Mouse (Mus musculus) right cerebral cortex, postnatal 10 days (tissue): ENCODE measurements around the gene Evx2.

Experiments used
- DNase-seq, 2 experiments: peaks; one replicate each; pipeline ENCODE4 v3.0.0; 2021; ENCODE audit warnings: low spot score in 2 of 2

The Evx2 gene

DNA sequence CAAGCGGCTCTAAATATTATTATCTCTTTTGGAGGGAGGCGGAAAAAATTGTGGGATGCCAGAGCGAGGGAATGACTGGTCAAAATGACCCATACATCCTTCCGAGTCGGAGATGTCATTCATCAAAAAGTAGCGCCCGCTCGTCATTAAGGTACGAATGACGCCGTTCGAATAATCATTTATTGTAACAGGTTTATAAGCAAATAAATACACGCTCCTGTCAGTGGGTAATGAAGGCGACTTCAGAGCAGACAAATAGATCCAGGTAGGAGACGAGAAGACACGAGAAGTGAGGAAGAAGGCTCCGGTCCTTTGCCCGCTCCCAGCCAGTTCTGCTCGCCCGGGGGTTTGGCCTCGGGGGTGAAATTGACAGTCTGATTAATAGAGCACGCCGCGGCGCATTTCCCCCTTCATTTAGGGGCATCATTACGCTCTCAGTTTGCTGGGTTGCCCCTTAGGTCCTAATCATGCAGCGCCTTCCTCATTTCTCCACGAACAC lies at the start of gene Evx2:
Gene Evx2, minus strand, starts transcription at position 51 of the 499 bp plus-strand sequence.
- DNase-seq, result no peak

DNA sequence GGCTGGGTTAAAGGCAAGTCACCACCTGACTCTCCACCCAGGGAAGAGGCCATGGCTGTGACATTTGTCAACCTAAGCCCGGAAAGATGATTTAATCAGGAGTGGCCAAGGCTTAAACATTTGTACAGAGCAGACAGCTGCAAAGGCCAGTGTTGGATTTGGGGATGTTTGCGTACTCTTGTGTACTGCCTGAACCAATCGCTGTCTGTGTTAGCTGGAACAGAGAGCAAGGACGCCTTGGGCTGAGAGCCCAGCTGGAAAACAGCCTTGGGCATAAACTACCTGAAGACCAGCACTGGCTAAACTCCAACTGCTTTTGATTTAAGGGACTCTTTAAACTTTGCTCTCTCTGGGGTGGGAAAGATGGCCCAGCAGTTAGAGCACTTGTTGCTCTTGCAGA lies 49.3 kb upstream of the Evx2 start:
- DNase-seq, result no peak

DNA sequence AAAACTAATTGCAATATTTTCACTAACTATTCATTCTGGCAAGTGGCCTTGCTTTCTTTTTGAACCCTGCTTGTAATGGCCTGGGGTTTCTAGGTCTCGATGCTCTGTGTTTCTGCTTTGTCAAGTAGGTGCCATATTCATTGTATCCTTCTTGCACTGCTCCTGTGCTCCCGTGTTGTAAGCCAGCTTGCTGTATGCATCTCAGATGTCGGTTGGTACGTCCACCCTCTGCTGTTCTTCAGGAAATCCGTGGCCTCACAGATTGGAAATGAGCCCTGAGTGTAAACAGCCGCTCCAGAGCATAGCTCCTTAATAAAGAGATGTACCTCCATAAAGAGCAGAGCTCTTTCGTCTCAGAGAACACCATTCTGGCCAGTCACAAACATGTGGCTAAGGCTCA lies 48.2 kb upstream of the Evx2 start:
- DNase-seq, result no peak

DNA sequence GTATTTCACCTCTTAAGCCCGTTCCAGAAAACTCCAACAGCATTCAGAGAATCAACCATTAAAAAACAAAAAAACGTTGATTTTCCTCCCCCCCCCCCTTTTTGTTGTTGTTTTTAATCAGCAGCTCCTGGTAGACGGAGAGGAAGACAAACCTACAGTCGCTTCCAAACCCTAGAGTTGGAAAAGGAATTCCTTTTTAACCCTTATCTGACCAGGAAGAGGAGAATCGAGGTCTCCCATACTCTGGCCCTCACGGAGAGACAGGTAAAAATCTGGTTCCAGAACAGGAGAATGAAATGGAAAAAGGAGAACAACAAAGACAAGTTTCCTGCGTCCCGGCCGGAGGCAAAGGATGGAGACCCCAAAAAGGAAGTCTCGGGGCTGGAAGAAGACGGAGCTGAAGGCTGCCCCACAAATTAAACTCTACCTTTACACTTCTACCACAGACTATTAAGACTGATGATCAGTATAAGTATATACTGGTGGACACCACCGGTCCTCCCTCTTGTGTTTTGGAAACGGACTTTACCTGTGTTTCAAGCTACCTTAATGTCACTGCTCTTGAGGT lies 47.1 kb upstream of the Evx2 start:
- no peak for DNase-seq

DNA sequence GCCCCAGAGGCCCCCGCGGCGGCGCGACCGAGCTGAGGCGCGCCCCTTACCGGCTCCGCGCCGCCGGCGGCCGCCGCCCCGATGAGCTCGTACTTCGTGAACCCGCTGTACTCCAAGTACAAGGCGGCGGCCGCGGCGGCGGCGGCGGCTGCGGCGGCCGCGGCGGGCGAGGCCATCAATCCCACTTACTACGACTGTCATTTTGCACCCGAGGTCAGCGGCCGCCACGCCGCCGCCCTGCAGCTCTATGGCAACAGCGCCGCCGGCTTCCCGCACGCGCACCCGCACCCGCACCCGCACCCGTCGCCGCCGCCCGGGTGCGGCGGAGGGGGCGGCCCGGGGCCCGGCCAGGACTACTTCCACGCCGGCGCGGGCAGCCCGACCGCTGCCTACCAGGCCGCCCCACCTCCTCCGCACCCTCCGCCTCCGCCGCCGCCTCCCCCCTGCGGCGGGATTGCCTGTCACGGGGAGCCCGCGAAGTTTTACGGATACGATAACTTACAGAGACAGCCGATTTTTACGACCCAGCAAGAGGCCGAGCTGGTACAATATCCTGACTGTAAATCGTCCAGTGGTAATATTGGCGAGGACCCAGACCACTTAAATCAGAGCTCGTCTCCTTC lies 46.2 kb upstream of the Evx2 start:
- no peak for DNase-seq

DNA sequence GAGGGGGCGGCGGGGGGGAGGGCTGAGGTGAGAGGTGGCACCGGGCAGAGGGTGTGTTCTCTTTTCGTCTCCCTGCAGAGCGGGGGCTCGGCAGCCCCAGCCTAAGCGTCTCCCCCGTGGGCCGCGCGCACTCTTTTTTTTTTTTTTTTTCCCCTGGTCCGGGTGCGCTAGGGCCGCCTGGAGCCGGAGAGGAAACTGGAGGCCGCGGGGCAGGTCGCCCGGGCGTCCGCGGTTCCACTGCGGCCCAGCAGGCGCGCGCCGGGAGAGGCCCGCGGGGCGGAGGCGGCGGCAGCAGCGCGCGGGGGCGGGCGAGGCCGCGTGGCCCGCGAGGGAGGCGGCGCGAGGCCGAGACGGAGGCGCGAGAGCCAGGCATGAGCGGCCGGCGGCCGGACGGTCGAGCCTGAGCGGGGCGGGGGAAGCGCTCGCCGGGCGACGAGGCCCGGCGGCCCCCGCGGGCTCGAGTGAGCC lies 45.7 kb upstream of the Evx2 start:
- DNase-seq, result no peak

DNA sequence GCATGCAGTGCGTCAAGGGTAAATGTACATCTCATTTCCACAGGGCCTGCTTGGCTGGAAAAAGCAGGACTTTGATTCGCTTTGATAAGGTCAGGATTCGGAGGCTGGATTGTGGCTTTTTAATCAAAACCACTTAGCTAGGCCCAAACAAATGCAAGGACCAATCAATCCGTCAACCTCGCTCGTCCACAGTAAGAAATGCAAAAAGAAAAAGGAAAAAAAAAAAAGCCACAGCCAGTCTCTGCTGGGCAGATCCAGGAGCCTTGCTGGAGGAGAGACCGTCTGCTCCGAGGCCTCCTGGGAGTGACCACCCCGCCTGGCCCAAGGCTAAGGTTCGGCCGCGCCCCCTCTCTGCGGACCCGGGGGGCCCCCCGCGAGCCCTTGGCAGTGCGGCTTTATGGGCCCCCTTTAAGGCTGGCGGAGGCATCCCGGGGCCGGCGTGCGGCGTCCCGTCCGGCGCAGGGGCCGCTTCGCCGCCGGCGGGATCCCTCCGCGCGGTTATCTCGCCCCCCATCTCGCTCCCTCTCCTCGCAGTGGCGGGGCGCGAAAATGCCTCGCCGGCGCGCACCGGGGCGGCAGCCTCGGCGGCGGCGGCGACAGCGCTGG lies 45.1 kb upstream of the Evx2 start, which contains the start of gene Hoxd8:
Gene Hoxd8, plus strand, starts transcription at position 223 of the 606 bp plus-strand sequence.
- no peak for DNase-seq

DNA sequence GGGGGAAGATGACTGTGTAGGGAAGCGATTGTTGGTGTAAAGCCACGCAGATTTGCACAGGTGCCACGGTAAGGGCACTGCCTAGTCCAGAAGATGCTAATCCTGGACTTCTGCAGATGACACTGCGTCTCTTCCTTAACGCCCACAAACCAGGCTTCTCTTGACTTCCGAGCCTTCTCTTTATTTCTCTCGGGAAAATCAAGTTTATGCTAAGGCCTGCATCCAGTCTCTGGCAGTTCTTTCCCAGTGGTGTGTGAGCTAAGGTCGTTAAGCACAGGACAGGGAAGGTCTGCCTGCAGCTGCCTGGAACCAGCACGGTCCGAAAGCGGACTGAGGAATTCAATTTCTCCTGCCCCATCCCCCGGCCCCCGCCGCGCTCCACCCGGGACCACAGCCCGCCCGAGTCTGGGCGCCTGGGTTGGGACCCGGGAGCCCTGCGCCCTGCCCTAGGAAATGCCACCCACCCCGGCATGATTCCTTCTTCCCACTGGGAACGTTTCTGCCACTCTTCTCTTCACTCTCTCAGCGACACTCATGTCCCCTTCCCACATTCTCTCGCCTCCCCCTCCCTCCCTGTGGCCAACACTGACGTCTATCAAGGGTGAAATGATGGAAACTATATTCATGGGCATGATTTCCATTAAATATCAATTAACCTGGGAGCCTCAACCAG lies 44.5 kb upstream of the Evx2 start:
- no peak for DNase-seq

DNA sequence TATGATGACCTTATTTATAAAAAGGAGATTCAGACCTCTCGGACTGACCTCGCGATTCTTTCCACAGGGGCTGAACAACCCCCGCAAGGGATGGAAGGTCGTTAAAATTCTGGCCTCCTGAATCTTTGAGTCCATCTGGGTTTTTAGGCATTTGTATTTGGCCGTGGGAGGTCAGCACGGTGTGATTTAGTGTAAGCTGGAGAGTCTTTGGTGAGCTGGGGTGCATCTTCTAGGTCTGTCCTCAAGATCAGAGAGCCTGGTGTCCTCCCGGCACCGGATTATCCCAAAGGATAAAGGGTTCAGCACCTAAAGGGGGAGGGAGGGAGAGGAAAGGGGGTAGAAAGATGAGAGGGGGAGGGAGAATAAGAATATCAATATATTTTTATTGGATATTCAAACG lies 44.0 kb upstream of the Evx2 start:
- DNase-seq, result no peak

DNA sequence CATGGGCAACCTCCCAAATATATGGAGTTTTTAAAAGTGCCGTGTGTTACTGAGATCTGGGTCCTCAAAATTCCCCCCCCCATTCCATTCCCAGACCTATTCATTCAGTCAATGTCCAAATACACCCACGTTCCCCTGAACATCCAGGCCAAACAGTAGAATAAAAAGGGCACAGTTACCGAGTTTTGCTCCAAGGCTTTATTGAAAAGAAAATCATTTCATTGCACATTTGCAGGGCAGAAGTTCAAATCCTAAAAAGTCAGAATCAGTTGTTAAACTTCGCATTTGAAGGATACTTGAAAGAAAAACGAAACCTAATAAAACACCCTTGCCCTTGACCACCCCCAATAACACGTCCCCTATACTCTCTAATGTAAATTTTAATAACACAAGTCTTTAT lies 43.5 kb upstream of the Evx2 start:
- DNase-seq, result no peak

DNA sequence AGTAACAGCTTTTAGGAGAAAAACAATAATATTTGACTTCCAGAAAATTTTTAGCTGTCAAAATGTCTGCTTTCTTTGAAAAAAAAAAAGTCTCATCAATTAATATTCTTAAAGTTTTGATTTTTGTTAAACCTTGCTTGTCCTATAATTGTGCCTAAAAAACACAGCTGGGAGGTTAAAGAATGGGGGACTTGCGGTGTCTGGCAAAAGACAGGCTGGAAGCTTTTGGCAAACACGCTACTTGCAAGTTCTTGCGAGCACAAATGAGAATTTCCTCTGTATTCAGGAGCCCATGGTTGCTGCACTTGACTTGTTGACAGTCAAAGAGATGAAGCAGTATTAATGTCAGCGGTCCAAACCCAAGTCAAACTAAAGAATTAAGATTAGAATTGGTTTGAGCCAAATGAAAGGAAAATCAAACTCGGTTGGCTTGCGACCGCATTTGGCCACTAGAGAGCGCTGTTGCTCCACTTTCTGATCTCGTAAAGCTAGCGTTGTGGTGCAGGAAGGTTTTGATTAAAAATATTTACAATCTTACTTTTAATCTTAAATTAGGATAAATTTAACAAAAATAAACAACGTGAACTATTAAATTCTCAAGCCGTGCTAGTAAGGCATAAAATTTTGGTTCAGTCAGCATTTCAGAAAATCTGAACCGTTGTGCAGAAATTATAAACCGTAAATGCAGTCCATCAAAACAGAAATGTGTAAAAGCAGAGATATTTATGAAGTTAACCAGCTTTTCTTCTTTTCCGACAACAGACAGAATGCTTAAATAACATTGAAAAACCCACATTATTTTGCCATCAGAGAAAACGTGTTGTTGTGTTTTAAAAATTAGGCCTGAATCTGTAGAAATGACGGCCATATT lies 42.8 kb upstream of the Evx2 start:
- peak; percentile 77 to 86 for DNase-seq

DNA sequence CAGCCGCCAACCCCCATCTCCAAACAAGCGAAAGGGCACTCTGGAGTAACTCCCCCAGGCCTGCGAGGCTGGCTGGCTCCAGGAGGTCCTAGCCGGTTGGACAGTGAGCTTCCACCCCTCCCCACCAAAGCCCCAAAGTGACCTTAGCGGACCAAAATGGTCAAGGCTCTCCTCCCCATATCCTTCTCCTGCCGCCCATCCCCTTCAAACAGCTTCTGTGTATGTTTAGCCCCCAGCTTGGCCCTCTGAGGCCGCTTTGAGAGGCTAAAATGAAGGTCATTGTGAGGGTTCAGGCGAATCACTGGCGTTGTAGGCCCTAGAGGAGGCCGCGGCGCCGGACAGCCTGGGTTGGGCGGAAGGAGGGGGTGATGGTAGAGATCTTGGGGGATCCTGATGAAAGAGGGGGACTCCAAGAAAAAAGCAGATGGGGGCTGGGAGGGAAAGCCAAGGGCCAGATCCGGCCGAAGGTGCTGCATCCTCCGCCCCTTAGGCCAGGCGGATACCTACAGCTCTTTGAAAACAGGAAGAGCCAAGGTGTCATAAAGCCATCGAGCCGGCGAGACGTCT lies 41.3 kb upstream of the Evx2 start:
- no peak for DNase-seq

DNA sequence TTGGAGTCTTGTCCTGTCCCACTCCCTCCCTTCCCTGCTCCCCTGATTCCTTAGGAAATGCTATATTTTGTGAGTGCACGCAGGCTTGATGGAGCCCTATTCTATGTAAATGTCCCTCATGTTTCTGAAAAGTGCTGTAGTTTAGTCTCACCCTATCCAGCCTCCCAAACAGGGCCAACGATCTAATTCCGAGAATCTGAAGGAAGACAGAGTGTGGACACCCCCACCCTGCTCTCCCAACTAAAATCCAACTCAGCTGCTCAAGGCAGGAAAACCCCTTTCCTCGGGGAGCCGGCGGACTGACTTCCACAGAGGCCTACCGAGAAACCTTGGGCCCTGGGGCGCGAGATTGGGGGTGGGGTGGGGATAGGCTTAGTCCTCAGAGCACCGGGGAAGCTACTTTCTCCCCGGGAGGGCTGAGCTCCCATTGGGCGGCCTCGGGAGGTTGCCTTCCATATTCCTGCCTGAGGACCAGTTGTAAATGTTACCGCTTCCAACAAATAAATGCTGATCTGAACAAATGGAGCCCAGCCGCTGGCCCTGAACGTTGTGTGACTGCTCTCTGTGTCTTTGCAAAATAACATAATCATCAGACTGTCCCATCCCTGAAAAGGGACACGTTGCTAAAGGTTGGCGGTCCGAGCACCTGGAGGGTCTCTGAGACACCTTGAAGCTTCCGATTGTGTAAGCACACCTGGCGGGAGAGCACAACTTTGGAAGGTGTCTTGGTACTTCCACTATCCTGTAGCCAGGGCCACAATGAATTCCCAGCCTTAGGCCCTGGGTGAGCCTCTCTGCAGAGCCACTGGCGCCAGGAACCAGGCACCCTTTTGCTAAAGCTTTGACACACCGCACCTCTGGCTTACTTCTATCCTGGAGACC lies 40.5 kb upstream of the Evx2 start:
- DNase-seq, result no peak

DNA sequence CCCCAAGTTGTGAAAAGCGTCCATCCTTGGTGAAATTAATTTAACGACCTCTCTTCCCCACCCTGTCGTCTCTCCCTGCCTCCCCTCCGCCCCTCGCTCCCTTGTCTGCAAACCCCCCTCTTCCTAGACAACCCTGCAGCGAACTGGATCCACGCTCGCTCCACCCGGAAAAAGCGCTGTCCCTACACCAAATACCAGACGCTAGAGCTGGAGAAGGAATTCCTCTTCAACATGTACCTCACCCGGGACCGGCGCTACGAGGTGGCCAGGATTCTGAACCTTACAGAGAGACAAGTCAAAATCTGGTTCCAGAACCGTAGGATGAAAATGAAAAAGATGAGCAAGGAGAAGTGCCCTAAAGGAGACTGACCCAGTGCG lies 39.7 kb upstream of the Evx2 start:
- no peak for DNase-seq

DNA sequence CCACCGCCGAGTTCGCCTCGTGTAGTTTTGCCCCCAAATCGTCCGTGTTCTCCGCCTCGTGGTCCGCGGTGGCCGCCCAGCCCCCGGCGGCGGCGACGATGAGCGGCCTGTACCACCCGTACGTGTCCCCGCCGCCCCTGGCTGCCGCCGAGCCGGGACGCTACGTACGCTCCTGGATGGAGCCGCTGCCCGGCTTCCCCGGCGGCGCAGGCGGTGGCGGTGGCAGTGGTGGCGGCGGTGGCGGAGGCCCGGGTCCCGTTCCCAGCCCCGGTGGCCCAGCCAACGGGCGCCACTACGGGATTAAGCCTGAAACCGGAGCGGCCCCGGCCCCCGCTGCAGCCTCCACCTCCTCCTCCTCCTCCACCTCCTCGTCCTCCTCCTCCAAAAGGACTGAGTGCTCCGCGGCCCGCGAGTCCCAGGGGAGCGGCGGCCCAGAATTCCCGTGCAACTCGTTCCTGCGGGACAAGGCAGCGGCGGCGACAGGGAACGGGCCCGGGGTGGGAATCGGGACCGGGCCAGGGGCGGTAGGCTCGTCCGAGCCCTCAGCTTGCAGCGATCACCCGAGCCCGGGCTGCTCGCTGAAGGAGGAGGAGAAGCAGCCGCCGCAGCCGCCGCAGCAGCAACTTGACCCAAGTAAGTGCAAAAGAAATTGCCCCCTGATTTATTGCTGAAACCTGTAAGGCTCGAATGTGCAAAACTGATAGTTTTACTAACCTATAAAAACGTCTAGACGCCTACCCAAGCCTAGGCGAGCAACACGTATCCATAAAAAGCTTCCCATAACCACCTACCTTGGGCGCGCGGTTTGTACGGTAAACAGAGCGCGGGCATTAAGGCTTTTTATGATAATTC lies 39.1 kb upstream of the Evx2 start:
- no peak for DNase-seq

DNA sequence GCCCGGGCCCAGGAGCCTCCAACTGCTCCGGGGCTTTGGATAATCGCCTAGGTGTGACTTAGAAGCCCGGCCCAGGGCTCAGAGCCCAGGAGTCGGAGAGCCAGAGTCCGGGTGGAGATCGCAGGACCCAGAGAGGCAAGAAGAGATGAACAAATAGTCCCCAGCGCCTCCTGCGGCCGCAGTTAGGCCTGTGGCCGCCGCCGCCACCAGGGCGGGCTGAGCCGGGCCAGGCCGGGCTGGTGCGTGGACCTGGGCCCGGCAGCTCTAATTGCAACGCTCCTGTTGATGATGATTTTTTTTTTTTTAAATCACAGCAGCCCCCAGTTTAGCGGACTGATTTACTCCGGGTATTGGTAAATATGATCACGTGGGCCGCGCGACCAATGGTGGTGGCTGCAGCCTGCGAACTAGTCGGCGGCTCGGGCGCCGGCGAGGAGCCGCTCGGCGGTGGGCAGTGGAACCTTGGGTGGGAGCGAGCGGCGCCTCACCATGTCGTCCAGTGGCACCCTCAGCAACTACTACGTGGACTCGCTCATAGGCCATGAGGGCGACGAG lies 38.3 kb upstream of the Evx2 start, which contains the start of gene Hoxd9:
Gene Hoxd9, plus strand, starts transcription at position 161 of the 555 bp plus-strand sequence.
- no peak for DNase-seq

DNA sequence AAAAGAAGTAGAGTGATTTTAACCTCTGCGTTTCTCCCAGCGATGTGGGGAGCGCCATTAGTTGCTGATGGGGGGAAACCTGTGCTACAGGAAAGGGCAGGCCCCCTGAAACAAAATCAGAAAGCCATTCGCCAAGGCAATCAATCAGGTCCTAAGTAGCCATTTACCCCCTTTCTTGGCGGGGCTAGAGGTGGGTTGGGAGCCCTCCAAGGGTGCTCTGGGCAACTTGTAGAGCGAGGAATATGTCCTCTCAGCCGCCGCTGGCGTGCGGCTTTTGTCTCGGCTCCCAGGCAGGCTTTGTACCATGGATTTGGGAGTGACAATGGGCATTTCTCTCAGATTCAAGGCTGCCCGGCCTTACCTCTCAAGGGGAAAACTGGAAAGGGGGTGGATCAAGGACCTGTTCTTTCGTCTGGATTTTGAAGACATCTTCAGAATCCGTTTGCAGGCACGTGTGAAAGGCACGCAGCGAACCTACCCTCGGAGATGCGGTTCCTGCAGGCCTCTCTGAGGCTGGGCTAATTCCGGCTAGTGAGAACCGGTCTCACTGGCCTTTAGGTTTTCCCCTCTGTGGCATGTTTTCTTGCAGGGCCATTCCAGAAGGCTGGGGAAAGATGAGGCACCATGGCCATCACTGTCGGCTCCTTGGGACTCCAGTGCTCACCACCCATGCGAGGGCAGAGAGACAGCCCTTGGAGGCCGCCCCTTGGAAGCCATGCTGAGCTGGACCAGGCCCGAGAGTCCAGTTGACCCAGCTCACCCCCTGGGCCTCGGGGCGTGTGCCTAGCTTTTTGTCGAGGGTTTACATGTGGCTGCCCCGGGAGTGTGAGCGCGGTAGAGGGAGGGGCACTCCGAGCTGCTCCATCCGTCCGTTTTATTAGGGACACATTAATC lies 37.3 kb upstream of the Evx2 start:
- no peak for DNase-seq
